Mouse (Mus musculus): Measurements from ENCODE around the gene Klhdc10. TPM values are rescaled to one million over a fixed set of nuclear protein-coding genes. Genes with fewer than 3 reads are reported as not detected.

The Klhdc10 gene
- polyA plus RNA-seq, 1 experiment from 2014 or later, result 56.2 TPM

GRCm38 (mm10) chr6:30409399-30410093 lies 7.9 kb downstream of the Klhdc10 start:
- DNase-seq (no peak), ATAC-seq (ENCODE audit: low FRiP score, low TSS enrichment) (no peak)
- no peak overlapping the region for H3K27ac ChIP-seq (replicated peaks; ENCODE audit: low read depth, low read length)
- WGBS, result 91% methylated on average over 7 of the region's 7 CpGs
- H3K9me3 ChIP-seq (ENCODE audit: control insufficient read depth, low read length), result no peaks in the 10 kb centered on the region
- no peaks in the 10 kb centered on the region for H3K27me3 ChIP-seq (ENCODE audit: control insufficient read depth, insufficient read depth, low read length)
- peaks cover 5% of the 10 kb centered on the region for H3K4me1 ChIP-seq (ENCODE audit: control insufficient read depth, insufficient read depth, low read length)
- H3K9ac ChIP-seq (replicated peaks; ENCODE audit: low read length), result no peak overlapping the region
- no peak overlapping the region for H3K4me2 ChIP-seq (ENCODE audit: low read length)
- H3K4me3 ChIP-seq (replicated peaks; ENCODE audit: low read depth, low read length), result no peak overlapping the region
- H3K36me3 ChIP-seq (ENCODE audit: control insufficient read depth, insufficient read depth, low read length), result no peaks in the 10 kb centered on the region

- Histone ChIP-seq H3K9me3 (ENCODE audit: control insufficient read depth, low read length) (no peaks in the 10 kb centered on the region), H3K4me1 (ENCODE audit: control insufficient read depth, insufficient read depth, low read length) (no peaks in the 10 kb centered on the region), H3K4me2 (ENCODE audit: low read length) (no peak overlapping the region), H3K27ac (replicated peaks; ENCODE audit: low read depth, low read length) (no peak overlapping the region), H3K9ac (replicated peaks; ENCODE audit: low read length) (no peak overlapping the region), H3K27me3 (ENCODE audit: control insufficient read depth, insufficient read depth, low read length) (no peaks in the 10 kb centered on the region), H3K4me3 (replicated peaks; ENCODE audit: low read depth, low read length) (no peak overlapping the region), H3K36me3 (ENCODE audit: control insufficient read depth, insufficient read depth, low read length) (no peaks in the 10 kb centered on the region)
- WGBS, result 88% methylated on average over 4 of the region's 4 CpGs
- ATAC-seq (ENCODE audit: low FRiP score, low TSS enrichment), result no peak
- DNase-seq, result no peak
Measured at GRCm38 (mm10) chr6:30411311-30411710, 9.6 kb downstream of the Klhdc10 start.

- WGBS, result 80% methylated on average over 2 of the region's 2 CpGs
Measured at GRCm38 (mm10) chr6:30416126-30416525, 14.5 kb downstream of the Klhdc10 start.

GRCm38 (mm10) chr6:30416801-30417200 lies 15.1 kb downstream of the Klhdc10 start:
- Histone ChIP-seq H3K4me1 (ENCODE audit: control insufficient read depth, insufficient read depth, low read length) (no peaks in the 10 kb centered on the region), H3K9ac (replicated peaks; ENCODE audit: low read length) (no peak overlapping the region), H3K36me3 (ENCODE audit: control insufficient read depth, insufficient read depth, low read length) (peaks cover 9% of the 10 kb centered on the region), H3K9me3 (ENCODE audit: control insufficient read depth, low read length) (no peaks in the 10 kb centered on the region), H3K27me3 (ENCODE audit: control insufficient read depth, insufficient read depth, low read length) (no peaks in the 10 kb centered on the region), H3K4me2 (ENCODE audit: low read length) (no peak overlapping the region), H3K4me3 (replicated peaks; ENCODE audit: low read depth, low read length) (no peak overlapping the region), H3K27ac (replicated peaks; ENCODE audit: low read depth, low read length) (no peak overlapping the region)
- no peak for DNase-seq
- no peak for ATAC-seq (ENCODE audit: low FRiP score, low TSS enrichment)
- 88% methylated on average over 7 of the region's 7 CpGs for WGBS

More at GRCm38 (mm10) chr6:30416126-30416525, 14.5 kb downstream of the Klhdc10 start:
- H3K4me3 ChIP-seq (replicated peaks; ENCODE audit: low read depth, low read length), result no peak overlapping the region
- H3K36me3 ChIP-seq (ENCODE audit: control insufficient read depth, insufficient read depth, low read length), result peaks cover 4% of the 10 kb centered on the region
- no peaks in the 10 kb centered on the region for H3K27me3 ChIP-seq (ENCODE audit: control insufficient read depth, insufficient read depth, low read length)
- H3K27ac ChIP-seq (replicated peaks; ENCODE audit: low read depth, low read length), result no peak overlapping the region
- H3K4me2 ChIP-seq (ENCODE audit: low read length), result no peak overlapping the region
- H3K4me1 ChIP-seq (ENCODE audit: control insufficient read depth, insufficient read depth, low read length), result no peaks in the 10 kb centered on the region
- no peaks in the 10 kb centered on the region for H3K9me3 ChIP-seq (ENCODE audit: control insufficient read depth, low read length)
- DNase-seq (no peak), ATAC-seq (ENCODE audit: low FRiP score, low TSS enrichment) (no peak)
- H3K9ac ChIP-seq (replicated peaks; ENCODE audit: low read length), result no peak overlapping the region

- Histone ChIP-seq H3K27me3 (ENCODE audit: control insufficient read depth, insufficient read depth, low read length) (no peaks in the 10 kb centered on the region), H3K4me3 (replicated peaks; ENCODE audit: low read depth, low read length) (no peak overlapping the region), H3K4me2 (ENCODE audit: low read length) (no peak overlapping the region), H3K9ac (replicated peaks; ENCODE audit: low read length) (no peak overlapping the region), H3K36me3 (ENCODE audit: control insufficient read depth, insufficient read depth, low read length) (no peaks in the 10 kb centered on the region), H3K27ac (replicated peaks; ENCODE audit: low read depth, low read length) (no peak overlapping the region), H3K9me3 (ENCODE audit: control insufficient read depth, low read length) (no peaks in the 10 kb centered on the region), H3K4me1 (ENCODE audit: control insufficient read depth, insufficient read depth, low read length) (no peaks in the 10 kb centered on the region)
- DNase-seq (no peak), ATAC-seq (ENCODE audit: low FRiP score, low TSS enrichment) (no peak)
- WGBS, result 86% methylated on average over 3 of the region's 3 CpGs
Measured at GRCm38 (mm10) chr6:30432461-30433192, 31.0 kb downstream of the Klhdc10 start.

- Histone ChIP-seq H3K4me3 (replicated peaks; ENCODE audit: low read depth, low read length) (no peak overlapping the region), H3K9me3 (ENCODE audit: control insufficient read depth, low read length) (no peaks in the 10 kb centered on the region), H3K27ac (replicated peaks; ENCODE audit: low read depth, low read length) (no peak overlapping the region), H3K4me1 (ENCODE audit: control insufficient read depth, insufficient read depth, low read length) (no peaks in the 10 kb centered on the region), H3K36me3 (ENCODE audit: control insufficient read depth, insufficient read depth, low read length) (peaks cover 10% of the 10 kb centered on the region; the same call in 1 of the 2 replicates), H3K27me3 (ENCODE audit: control insufficient read depth, insufficient read depth, low read length) (no peaks in the 10 kb centered on the region), H3K9ac (replicated peaks; ENCODE audit: low read length) (no peak overlapping the region), H3K4me2 (ENCODE audit: low read length) (no peak overlapping the region)
- no peak for DNase-seq
- no peak for ATAC-seq (ENCODE audit: low FRiP score, low TSS enrichment)
- 96% methylated on average over 3 of the region's 3 CpGs for WGBS
Measured at GRCm38 (mm10) chr6:30436476-30436875, 34.8 kb downstream of the Klhdc10 start.

GRCm38 (mm10) chr6:30437054-30437453 lies 35.4 kb downstream of the Klhdc10 start:
- H3K27ac ChIP-seq (replicated peaks; ENCODE audit: low read depth, low read length), result no peak overlapping the region
- H3K4me3 ChIP-seq (replicated peaks; ENCODE audit: low read depth, low read length), result no peak overlapping the region
- no peaks in the 10 kb centered on the region for H3K9me3 ChIP-seq (ENCODE audit: control insufficient read depth, low read length)
- H3K4me1 ChIP-seq (ENCODE audit: control insufficient read depth, insufficient read depth, low read length), result no peaks in the 10 kb centered on the region
- no peak overlapping the region for H3K9ac ChIP-seq (replicated peaks; ENCODE audit: low read length)
- peaks cover 16% of the 10 kb centered on the region for H3K36me3 ChIP-seq (ENCODE audit: control insufficient read depth, insufficient read depth, low read length)
- WGBS, result 89% methylated on average over 3 of the region's 3 CpGs
- no peak for DNase-seq
- H3K4me2 ChIP-seq (ENCODE audit: low read length), result no peak overlapping the region
- no peaks in the 10 kb centered on the region for H3K27me3 ChIP-seq (ENCODE audit: control insufficient read depth, insufficient read depth, low read length)
- ATAC-seq (ENCODE audit: low FRiP score, low TSS enrichment), result no peak

- no peak for ATAC-seq (ENCODE audit: low FRiP score, low TSS enrichment)
- no peak overlapping the region for H3K4me2 ChIP-seq (ENCODE audit: low read length)
- 96% methylated on average over 10 of the region's 10 CpGs for WGBS
- no peak overlapping the region for H3K4me3 ChIP-seq (replicated peaks; ENCODE audit: low read depth, low read length)
- H3K9me3 ChIP-seq (ENCODE audit: control insufficient read depth, low read length), result no peaks in the 10 kb centered on the region
- no peaks in the 10 kb centered on the region for H3K4me1 ChIP-seq (ENCODE audit: control insufficient read depth, insufficient read depth, low read length)
- peaks cover 36% of the 10 kb centered on the region for H3K36me3 ChIP-seq (ENCODE audit: control insufficient read depth, insufficient read depth, low read length)
- H3K9ac ChIP-seq (replicated peaks; ENCODE audit: low read length), result no peak overlapping the region
- no peak overlapping the region for H3K27ac ChIP-seq (replicated peaks; ENCODE audit: low read depth, low read length)
- H3K27me3 ChIP-seq (ENCODE audit: control insufficient read depth, insufficient read depth, low read length), result no peaks in the 10 kb centered on the region
- no peak for DNase-seq
Measured at GRCm38 (mm10) chr6:30439576-30439975, 37.9 kb downstream of the Klhdc10 start.

GRCm38 (mm10) chr6:30456991-30457390 lies 55.3 kb downstream of the Klhdc10 start:
- 97% methylated on average over 7 of the region's 7 CpGs for WGBS
- ATAC-seq (ENCODE audit: low FRiP score, low TSS enrichment), result no peak
- no peak for DNase-seq
- no peak overlapping the region for H3K4me2 ChIP-seq (ENCODE audit: low read length)
- H3K9ac ChIP-seq (replicated peaks; ENCODE audit: low read length), result no peak overlapping the region
- peaks cover 23% of the 10 kb centered on the region for H3K4me1 ChIP-seq (ENCODE audit: control insufficient read depth, insufficient read depth, low read length)
- H3K27me3 ChIP-seq (ENCODE audit: control insufficient read depth, insufficient read depth, low read length), result no peaks in the 10 kb centered on the region
- H3K36me3 ChIP-seq (ENCODE audit: control insufficient read depth, insufficient read depth, low read length), result peaks cover 23% of the 10 kb centered on the region
- H3K9me3 ChIP-seq (ENCODE audit: control insufficient read depth, low read length), result no peaks in the 10 kb centered on the region
- no peak overlapping the region for H3K4me3 ChIP-seq (replicated peaks; ENCODE audit: low read depth, low read length)
- H3K27ac ChIP-seq (replicated peaks; ENCODE audit: low read depth, low read length), result no peak overlapping the region

All from midbrain, embryonic 14.5 days (tissue).